Mouse (Mus musculus) splenic B cell, adult 2 months (primary cell): Measurements from ENCODE around the gene Emc10.
A peak's percentile ranks its signal among the peaks of the same experiment; 100 is the strongest.

Source experiments
- DNase-seq: peaks from one replicate; pipeline ENCODE4 v3.0.0-alpha.2; 2011; ENCODE audit warnings: low read depth, low spot score
- H3K27me3 ChIP-seq: 2 replicates; pipeline ENCODE4 v1.6.1; 2012; ENCODE audit warnings: mild to moderate bottlenecking, low read length, moderate library complexity, mixed read lengths; ENCODE audit not compliant: control insufficient read depth, poor library complexity, insufficient read depth, severe bottlenecking
- H3K36me3 ChIP-seq: 2 replicates; pipeline ENCODE4 v1.6.1; 2012; ENCODE audit warnings: mild to moderate bottlenecking, low read length, moderate library complexity, mixed read lengths; ENCODE audit not compliant: control insufficient read depth, poor library complexity, insufficient read depth, severe bottlenecking

The Emc10 gene

GRCm38 (mm10) chr7:44531207-44531606, 34.9 kb upstream of the Emc10 start:
- peaks cover 25% of the 10 kb centered on the region for H3K36me3 ChIP-seq
- H3K27me3 ChIP-seq, result no peaks in the 10 kb centered on the region
- DNase-seq, result peak; percentile 86

GRCm38 (mm10) chr7:44530507-44530906, 34.2 kb upstream of the Emc10 start:
- peaks cover 25% of the 10 kb centered on the region for H3K36me3 ChIP-seq
- DNase-seq, result peak; percentile 58
- H3K27me3 ChIP-seq, result no peaks in the 10 kb centered on the region

DNA sequence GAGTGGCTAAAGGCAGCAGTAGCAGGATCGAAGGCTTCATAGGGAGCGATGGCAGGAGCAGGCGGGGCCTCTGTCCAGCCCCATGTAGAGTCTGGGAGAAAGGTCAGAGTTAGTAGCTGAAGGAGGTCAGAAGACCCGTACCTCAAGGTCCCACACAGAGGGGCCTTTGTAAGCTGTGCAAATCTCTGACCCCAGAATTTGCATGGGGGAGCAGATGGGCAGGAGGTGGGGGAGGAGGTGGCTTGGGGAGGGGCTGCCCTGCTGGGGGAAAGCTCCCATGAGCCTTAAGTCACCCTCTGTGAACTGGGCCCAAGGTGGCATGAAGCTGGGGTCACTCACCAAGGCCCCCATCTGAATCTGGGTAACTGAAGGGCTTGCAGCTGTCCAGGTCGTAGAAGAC, 33.2 kb upstream of the Emc10 start:
- peak; percentile 56 for DNase-seq
- H3K27me3 ChIP-seq, result no peaks in the 10 kb centered on the region

DNA sequence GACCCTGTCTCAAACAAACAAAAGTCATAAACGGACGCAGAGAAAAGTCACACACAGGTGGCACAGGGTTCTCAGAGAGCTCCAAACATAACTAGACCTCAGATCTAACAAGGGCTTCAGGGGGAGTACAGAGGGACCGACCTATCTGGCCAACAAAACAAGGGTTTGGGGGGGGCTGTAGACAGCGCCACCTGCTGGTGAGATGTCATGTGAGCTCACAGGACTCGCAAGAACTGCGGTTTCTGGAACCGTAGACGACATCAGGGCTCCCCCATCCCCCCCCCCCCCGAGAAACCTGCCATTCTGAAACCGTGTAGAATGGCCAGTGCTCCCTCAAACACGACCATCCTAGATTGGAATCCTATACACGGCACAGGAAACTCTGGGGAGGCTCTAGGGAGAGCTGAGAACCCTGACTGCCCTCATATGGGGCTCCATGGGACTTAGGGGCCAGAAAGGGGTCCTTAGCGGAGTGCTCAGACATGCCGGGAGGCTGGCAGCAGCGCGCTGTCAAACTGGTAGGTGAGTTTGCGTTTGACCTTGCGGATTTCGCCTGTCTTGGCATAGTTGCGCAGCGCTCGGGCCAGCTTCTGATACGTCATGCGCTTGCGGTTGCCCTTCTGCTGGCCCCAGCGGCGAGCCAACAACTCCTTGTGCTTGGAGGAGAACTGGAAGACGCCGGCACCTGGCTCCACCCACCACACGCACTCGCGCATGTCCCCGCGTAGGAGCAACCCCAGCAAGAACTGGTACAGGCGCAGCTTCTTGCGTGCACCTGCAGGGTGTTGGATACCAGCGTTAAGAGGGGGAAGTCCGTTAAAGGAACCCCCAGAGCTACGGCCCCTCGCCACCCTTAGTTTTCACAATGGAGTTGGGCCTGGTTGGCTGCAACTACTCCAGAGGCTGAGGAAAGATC, 31.4 kb upstream of the Emc10 start:
- peaks cover 21% of the 10 kb centered on the region for H3K36me3 ChIP-seq
- H3K27me3 ChIP-seq, result no peaks in the 10 kb centered on the region
- DNase-seq, result peak; percentile 93

More for the DNA sequence above, 33.2 kb upstream of the Emc10 start:
- H3K36me3 ChIP-seq, result peaks cover 21% of the 10 kb centered on the region

GRCm38 (mm10) chr7:44526414-44527154, 30.3 kb upstream of the Emc10 start:
- Histone ChIP-seq H3K36me3 (peaks cover 21% of the 10 kb centered on the region), H3K27me3 (no peaks in the 10 kb centered on the region)
- DNase-seq, result peak; percentile 71

DNA sequence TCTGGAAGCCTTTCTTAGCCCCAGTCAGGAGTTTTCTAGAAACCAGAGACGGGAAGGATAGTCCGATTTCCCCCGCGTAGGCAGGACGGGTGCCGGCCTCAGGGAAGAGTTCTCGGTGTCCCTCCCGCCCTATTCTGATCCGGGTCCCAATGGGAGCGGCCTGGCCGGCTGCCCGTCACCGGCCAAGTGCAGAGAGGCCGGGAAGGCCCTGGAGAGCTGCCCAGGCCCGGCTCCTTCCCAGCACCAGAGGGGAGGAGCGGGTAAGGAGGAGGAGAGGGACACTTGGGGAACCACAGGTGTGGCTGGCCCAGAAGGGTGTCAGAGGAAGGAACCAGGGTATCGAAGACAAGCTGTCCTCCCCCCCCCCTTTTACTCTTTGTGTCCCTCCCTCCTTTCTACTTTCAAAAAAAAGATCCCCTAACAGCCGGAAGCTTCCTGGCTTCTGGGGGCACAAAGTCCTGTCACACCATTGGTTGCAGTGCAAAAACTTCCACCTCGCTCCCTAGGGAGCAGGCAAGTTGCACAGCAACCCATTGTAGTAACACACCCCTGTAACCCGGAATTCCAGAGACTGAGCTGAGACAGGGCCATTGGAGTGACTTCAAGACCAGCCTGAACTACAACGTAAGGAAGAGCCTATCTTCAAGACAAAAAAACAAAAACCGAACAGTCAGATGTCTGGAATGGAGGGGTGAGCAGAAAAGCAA, 28.9 kb upstream of the Emc10 start:
- peak; percentile 74 for DNase-seq
- H3K36me3 ChIP-seq, result peaks cover 21% of the 10 kb centered on the region
- no peaks in the 10 kb centered on the region for H3K27me3 ChIP-seq

GRCm38 (mm10) chr7:44524502-44524901, 28.2 kb upstream of the Emc10 start, which contains the start of gene Mybpc2:
Mybpc2 (minus strand) TSS chr7:44524656.
- H3K27me3 ChIP-seq, result no peaks in the 10 kb centered on the region
- no peak for DNase-seq
- peaks cover 20% of the 10 kb centered on the region for H3K36me3 ChIP-seq

- Histone ChIP-seq H3K36me3 (peaks cover 9% of the 10 kb centered on the region; the same call in 1 of the 2 replicates), H3K27me3 (no peaks in the 10 kb centered on the region)
- no peak for DNase-seq
These were observed 26.7 kb upstream of the Emc10 start for GRCm38 (mm10) chr7:44523056-44523455.

DNA sequence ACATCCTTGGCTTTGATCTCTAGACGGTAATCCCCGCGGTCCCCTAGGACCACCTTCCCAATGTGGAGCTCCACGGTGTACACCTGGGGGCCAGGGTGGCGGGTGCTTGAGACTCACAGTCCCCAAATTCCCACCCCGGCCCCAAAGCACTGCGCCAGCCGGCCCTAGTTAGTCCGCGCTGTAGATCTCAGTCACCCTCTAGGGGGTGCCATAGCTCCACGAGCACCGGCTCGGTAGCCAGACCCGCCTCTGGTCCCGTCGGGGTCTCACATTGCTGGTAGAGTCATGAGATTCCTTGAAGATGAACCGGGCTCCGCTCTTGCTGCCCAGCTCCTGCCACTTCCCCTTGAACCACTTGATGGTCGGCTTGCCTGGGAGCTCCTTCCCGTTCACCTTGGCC, 25.4 kb upstream of the Emc10 start:
- Histone ChIP-seq H3K36me3 (no peaks in the 10 kb centered on the region), H3K27me3 (no peaks in the 10 kb centered on the region)
- peak; percentile 86 for DNase-seq

DNA sequence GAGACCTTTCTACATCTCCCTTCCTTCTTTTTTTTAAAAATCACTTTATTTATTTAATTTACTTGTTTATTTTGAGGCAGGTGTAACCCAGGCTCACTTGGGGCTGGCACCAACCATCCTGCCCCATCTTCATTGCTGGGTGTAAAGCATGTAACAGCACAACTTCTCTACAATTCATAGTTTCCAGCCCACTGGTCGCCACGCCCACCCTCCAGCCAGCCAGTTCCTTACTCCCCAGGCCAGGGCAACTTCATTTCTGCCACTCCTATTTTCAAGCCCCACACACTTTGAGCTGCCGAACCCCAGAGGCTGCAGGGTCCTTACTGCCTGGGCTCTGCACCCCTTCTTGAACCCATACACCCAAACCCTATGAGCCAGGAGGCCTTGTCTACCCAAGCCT, 24.7 kb upstream of the Emc10 start:
- peak; percentile 54 for DNase-seq
- Histone ChIP-seq H3K27me3 (no peaks in the 10 kb centered on the region), H3K36me3 (no peaks in the 10 kb centered on the region)

DNA sequence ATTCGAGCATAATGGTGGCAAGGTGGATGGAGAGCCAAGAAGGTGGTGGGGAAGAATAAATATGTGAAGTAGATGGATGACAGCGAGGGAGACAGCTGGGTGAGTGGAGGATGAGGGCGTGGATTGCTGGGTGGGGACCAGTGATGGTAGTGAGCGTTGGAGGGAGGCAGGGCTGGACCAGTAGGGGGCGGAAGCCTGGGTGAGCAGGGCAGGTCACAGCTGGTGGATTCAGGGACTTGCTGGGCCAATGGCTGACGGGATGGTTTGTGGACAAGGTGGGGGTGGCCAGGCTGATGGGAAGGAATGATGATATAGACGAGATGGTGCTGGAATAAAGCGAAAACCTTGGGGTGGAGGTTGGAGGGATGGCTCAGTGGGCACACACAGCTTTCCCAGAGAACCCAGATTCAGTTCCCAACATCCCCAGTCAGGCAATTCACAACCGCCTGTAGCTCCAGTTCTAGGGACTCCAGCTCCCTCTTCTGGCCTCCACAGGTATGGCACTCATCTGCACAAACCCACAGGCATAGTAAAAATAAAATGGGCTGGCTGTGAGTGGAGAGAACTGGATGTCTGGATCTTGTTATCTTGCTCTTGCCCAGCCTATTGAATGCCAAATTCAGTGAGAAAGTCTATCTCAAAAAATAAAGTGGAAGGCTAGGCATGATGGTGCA, 23.0 kb upstream of the Emc10 start:
- peak; percentile 54 for DNase-seq
- no peaks in the 10 kb centered on the region for H3K27me3 ChIP-seq
- H3K36me3 ChIP-seq, result no peaks in the 10 kb centered on the region

DNA sequence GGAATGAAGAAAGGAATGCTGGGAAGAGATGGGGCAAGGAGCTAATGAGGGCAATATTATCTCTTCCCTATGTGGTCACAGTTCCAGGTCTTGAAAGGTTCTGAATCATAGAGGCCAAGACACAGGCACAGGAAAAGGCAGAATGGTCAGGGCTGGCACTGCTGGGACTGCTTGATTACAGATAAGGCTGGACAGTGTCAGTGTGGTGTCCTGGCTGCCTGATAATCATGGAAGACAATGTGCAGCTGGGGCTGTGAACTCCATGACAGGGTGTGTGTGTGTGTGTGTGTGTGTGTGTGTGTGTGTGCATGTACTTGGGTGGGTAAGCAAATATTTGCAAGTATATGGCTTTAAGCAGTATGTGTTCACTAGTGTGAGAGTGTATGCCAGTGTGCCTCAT, 11.2 kb upstream of the Emc10 start:
- Histone ChIP-seq H3K36me3 (no peaks in the 10 kb centered on the region), H3K27me3 (no peaks in the 10 kb centered on the region)
- DNase-seq, result no peak

DNA sequence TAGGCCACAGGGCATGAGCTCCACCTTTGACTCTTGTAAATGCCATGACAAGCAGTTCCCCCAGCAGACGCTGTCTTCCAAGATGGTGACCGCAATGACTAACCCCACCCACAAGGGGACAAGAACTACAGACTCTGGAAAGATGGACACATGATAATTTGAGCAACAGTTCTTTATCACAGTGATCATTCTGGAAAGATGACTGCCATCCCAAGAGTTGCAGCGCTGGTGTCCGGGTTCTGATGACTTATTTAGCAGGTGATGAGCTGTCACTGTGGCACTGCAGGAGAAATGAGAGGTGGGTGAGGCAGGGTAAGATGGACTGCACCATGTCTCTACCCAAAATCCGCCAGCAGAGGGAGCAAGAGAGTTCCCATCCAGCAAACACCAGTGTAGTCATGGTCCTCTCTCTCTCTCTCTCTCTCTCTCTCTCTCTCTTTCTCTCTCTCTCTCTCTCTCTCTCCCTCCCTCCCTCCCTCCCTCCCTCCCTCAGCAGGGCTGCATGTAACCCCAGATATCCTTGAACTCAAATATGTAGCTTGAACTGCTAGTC, 5.3 kb upstream of the Emc10 start:
- peak; percentile 91 for DNase-seq
- Histone ChIP-seq H3K27me3 (no peaks in the 10 kb centered on the region), H3K36me3 (no peaks in the 10 kb centered on the region)

DNA sequence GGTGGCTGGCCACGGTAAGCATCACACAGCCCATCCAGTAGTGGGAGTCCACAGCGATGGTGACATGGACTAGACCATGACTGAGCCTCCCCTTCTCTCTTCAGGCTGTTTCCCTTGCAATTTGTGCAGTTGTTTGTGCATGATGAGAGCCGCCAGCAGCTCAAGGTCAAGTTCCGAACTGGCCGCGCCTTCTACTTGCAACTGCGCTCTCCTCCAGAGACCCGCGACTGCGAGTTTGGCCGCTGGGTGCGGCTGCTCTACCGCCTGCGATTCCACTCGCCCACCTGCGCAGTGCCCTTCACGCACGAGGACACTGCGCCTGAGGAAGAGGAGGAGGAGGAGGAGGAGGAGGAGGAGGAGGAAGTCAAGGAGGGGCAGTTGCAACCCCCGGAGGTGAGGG, 3.7 kb upstream of the Emc10 start:
- no peaks in the 10 kb centered on the region for H3K27me3 ChIP-seq
- H3K36me3 ChIP-seq, result no peaks in the 10 kb centered on the region
- no peak for DNase-seq
